Mouse (Mus musculus) bone marrow macrophage, adult 2 months (primary cell): ENCODE measurements around the gene Tcl1b5.

Experiments used
- CTCF ChIP-seq: IDR thresholded peaks from 2 replicates; pipeline ENCODE4 v1.5.1; 2012; ENCODE audit warnings: low read depth, mild to moderate bottlenecking, low read length, moderate library complexity
- POLR2A ChIP-seq: IDR thresholded peaks from 2 replicates; pipeline ENCODE4 v1.6.1; 2012; ENCODE audit warnings: mild to moderate bottlenecking, low read depth, low read length, borderline replicate concordance

- no peak for TF ChIP-seq POLR2A
- TF ChIP-seq CTCF: no peak
These were observed 32.3 kb downstream of the Tcl1b5 start for GRCm38 (mm10) chr12:105208441-105208840.
